Mouse (Mus musculus) CH12.LX (cell line): Measurements from ENCODE around the gene Selenos. TPM values are rescaled to one million over a fixed set of nuclear protein-coding genes. Genes with fewer than 3 reads are reported as not detected.

Experiments used
- DNase-seq: peaks from one replicate; pipeline ENCODE4 v3.0.0-alpha.2; 2013; ENCODE audit errors: extremely low read depth
- H3K27ac ChIP-seq: 2 replicates; pipeline ENCODE4 v1.5.1; 2012; ENCODE audit warnings: low read depth, mild to moderate bottlenecking, control low read depth, moderate library complexity; ENCODE audit not compliant: insufficient read depth
- H3K27me3 ChIP-seq: replicated peaks from 2 replicates; pipeline ENCODE3; 2012; ENCODE audit warnings: inconsistent platforms
- H3K36me3 ChIP-seq, 2 experiments: replicated peaks in 1 of 2; 2 replicates each; pipeline versions ENCODE3 to v1.6.1; 2012; ENCODE audit warnings: inconsistent platforms in 1 of 2, low read length in 1 of 2, mild to moderate bottlenecking in 1 of 2, mixed read lengths in 1 of 2, moderate library complexity in 1 of 2; ENCODE audit not compliant: control insufficient read depth in 1 of 2, insufficient read depth in 1 of 2
- H3K4me1 ChIP-seq, 2 experiments: 2 replicates each; pipeline ENCODE4 v1.6.1; 2012; ENCODE audit warnings: inconsistent platforms in 1 of 2, moderate library complexity in 1 of 2; ENCODE audit not compliant: insufficient read depth in 2 of 2, control insufficient read depth in 1 of 2
- H3K4me2 ChIP-seq: 2 replicates; pipeline ENCODE4 v1.6.1; 2012; ENCODE audit warnings: low read depth, mild to moderate bottlenecking, control low read depth; ENCODE audit not compliant: poor library complexity, insufficient read depth, severe bottlenecking
- H3K4me3 ChIP-seq, 3 experiments: fragments of 150-350 bp in 1 of 3; sonication (generic) in 1 of 3; replicated peaks in 1 of 3; 2 replicates each; pipeline versions ENCODE3 to v1.5.1; 2011 to 2012; ENCODE audit warnings: low read depth in 2 of 3, low read length in 2 of 3, mild to moderate bottlenecking in 2 of 3, moderate library complexity in 2 of 3, control low read depth in 1 of 3, improper control_type of control experiment in 1 of 3, inconsistent platforms in 1 of 3, mixed read lengths in 1 of 3; ENCODE audit not compliant: poor library complexity in 1 of 3
- H3K79me2 ChIP-seq: replicated peaks from 2 replicates; pipeline ENCODE4 v1.6.1; 2012; ENCODE audit warnings: mild to moderate bottlenecking, moderate library complexity; ENCODE audit not compliant: control insufficient read depth, poor library complexity, insufficient read depth, severe bottlenecking; ENCODE audit errors: extremely low read depth
- H3K9ac ChIP-seq: 2 replicates; pipeline ENCODE4 v1.6.1; 2012; ENCODE audit warnings: low read depth, mild to moderate bottlenecking, control low read depth, moderate library complexity; ENCODE audit not compliant: insufficient read depth
- H3K9me3 ChIP-seq: replicated peaks from 2 replicates; pipeline ENCODE3; 2012; ENCODE audit warnings: low read length, inconsistent platforms, mixed read lengths
- CTCF ChIP-seq, 2 experiments: IDR thresholded peaks in 1 of 2; conservative IDR thresholded peaks in 1 of 2; 2 replicates each; pipeline ENCODE4 v1.5.1; 2011 to 2012; ENCODE audit warnings: low read depth in 2 of 2, low read length in 2 of 2, improper control_type of control experiment in 1 of 2, inconsistent platforms in 1 of 2, mild to moderate bottlenecking in 1 of 2, moderate library complexity in 1 of 2
- E2F4 ChIP-seq: IDR thresholded peaks from 2 replicates; pipeline ENCODE4 v1.6.1; 2011; ENCODE audit warnings: low read depth, low read length, improper control_type of control experiment; ENCODE audit not compliant: insufficient replicate concordance
- ELF1 ChIP-seq: IDR thresholded peaks from 2 replicates; pipeline ENCODE4 v1.6.1; 2014; ENCODE audit warnings: low read depth, mild to moderate bottlenecking, inconsistent platforms, low read length, improper control_type of control experiment
- ETS1 ChIP-seq: conservative IDR thresholded peaks from 2 replicates; pipeline ENCODE4 v1.6.1; 2012; ENCODE audit warnings: low read depth, mild to moderate bottlenecking, inconsistent platforms, low read length, improper control_type of control experiment, moderate library complexity
- GABPA ChIP-seq: IDR thresholded peaks from 2 replicates; pipeline ENCODE4 v1.6.1; 2012; ENCODE audit warnings: low read depth, low read length, improper control_type of control experiment, inconsistent platforms; ENCODE audit not compliant: insufficient replicate concordance
- HCFC1 ChIP-seq: IDR thresholded peaks from 2 replicates; pipeline ENCODE4 v1.6.1; 2012; ENCODE audit warnings: low read depth, mild to moderate bottlenecking, inconsistent platforms, low read length, improper control_type of control experiment
- JUN ChIP-seq: IDR thresholded peaks from 2 replicates; pipeline ENCODE4 v1.6.1; 2011; ENCODE audit warnings: low read depth, mild to moderate bottlenecking, low read length, improper control_type of control experiment, moderate library complexity; ENCODE audit not compliant: insufficient read depth
- JUND ChIP-seq: conservative IDR thresholded peaks from 2 replicates; pipeline ENCODE4 v1.6.1; 2011; ENCODE audit warnings: low read depth, low read length, improper control_type of control experiment
- MAFK ChIP-seq: IDR thresholded peaks from 2 replicates; pipeline ENCODE4 v1.6.1; 2011; ENCODE audit warnings: low read length, improper control_type of control experiment; ENCODE audit not compliant: insufficient replicate concordance
- MAZ ChIP-seq: IDR thresholded peaks from 2 replicates; pipeline ENCODE4 v1.6.1; 2012; ENCODE audit warnings: low read depth, mild to moderate bottlenecking, inconsistent platforms, low read length, improper control_type of control experiment, moderate library complexity
- MEF2A ChIP-seq: IDR thresholded peaks from 2 replicates; pipeline ENCODE4 v1.6.1; 2014; ENCODE audit warnings: low read depth, mild to moderate bottlenecking, inconsistent platforms, low read length, improper control_type of control experiment, borderline replicate concordance
- MXI1 ChIP-seq: IDR thresholded peaks from 2 replicates; pipeline ENCODE4 v1.6.1; 2011; ENCODE audit warnings: mild to moderate bottlenecking, low read depth, low read length, improper control_type of control experiment
- NELFE ChIP-seq: IDR thresholded peaks from 2 replicates; pipeline ENCODE4 v1.6.1; 2011; ENCODE audit warnings: low read depth, low read length, improper control_type of control experiment
- NRF1 ChIP-seq: IDR thresholded peaks from 2 replicates; pipeline ENCODE4 v1.6.1; 2014; ENCODE audit warnings: low read depth, mild to moderate bottlenecking, inconsistent platforms, low read length, improper control_type of control experiment, moderate library complexity
- POLR2A ChIP-seq: IDR thresholded peaks from 2 replicates; pipeline ENCODE4 v1.6.1; 2011; ENCODE audit warnings: low read depth, mild to moderate bottlenecking, improper control_type of control experiment, low read length
- POLR2AphosphoS2 ChIP-seq: IDR thresholded peaks from 2 replicates; pipeline ENCODE4 v1.6.1; 2011; ENCODE audit warnings: low read depth, low read length, improper control_type of control experiment
- SMC3 ChIP-seq: IDR thresholded peaks from 2 replicates; pipeline ENCODE4 v1.6.1; 2011; ENCODE audit warnings: low read depth, low read length, improper control_type of control experiment
- TCF12 ChIP-seq: IDR thresholded peaks from 2 replicates; pipeline ENCODE4 v1.6.1; 2014; ENCODE audit warnings: low read depth, mild to moderate bottlenecking, inconsistent platforms, low read length, improper control_type of control experiment
- USF1 ChIP-seq: IDR thresholded peaks from 2 replicates; pipeline ENCODE4 v1.6.1; 2014; ENCODE audit warnings: low read depth, mild to moderate bottlenecking, inconsistent platforms, low read length, improper control_type of control experiment
- ZC3H11A ChIP-seq: IDR thresholded peaks from 2 replicates; pipeline ENCODE4 v1.6.1; 2012; ENCODE audit warnings: low read depth, mild to moderate bottlenecking, inconsistent platforms, low read length, improper control_type of control experiment
- ZNF384 ChIP-seq: IDR thresholded peaks from 2 replicates; pipeline ENCODE4 v1.6.1; 2012; ENCODE audit warnings: low read depth, low read length, improper control_type of control experiment, inconsistent platforms
- dilution Hi-C: fragments of 300-500 bp; cut with MboI; formaldehyde crosslinking; loops from 2 replicates; pipeline ENCODE4 v1.14.3; 2020; ENCODE audit warnings: low sequenced_read_pairs; ENCODE audit not compliant: extremely low pct_unique_long_range_greater_than_20kb, extremely low pct_ligation_motif_present
- in situ Hi-C: fragments of 300-500 bp; cut with MboI; formaldehyde crosslinking; loops from 3 replicates; pipeline ENCODE4 v1.14.3; 2019; ENCODE audit warnings: low sequenced_read_pairs, low pct_ligation_motif_present, low pct_unique_long_range_greater_than_20kb, mixed read lengths
- polyA plus RNA-seq: library from polyadenylated mRNA; unstranded; fragments of >175 nt; gene quantifications from 2 replicates; pipeline ENCODE4 v1.2.1, GENCODE M21; 2012; ENCODE audit warnings: low read depth; ENCODE audit not compliant: insufficient read length
- total RNA-seq, 2 experiments: library from RNA; depleted of rRNA; stranded (reverse); fragments of 300-350 nt in 1 of 2; fragments of >200 nt in 1 of 2; gene quantifications; 2 replicates each; pipeline ENCODE4 v1.2.3; 2012 to 2014

The Selenos gene
- total and polyA plus RNA-seq, 3 experiments, result 75.0 to 112 (median 101) TPM

- in situ Hi-C loops, result loop anchor here (25.0 kb wide), 1 partner anchor 586 kb away; no protein-coding TSS in a partner anchor
- DNase-seq, result no peak
- H3K9me3 ChIP-seq, result no peaks in the 10 kb centered on the region
- no peak overlapping the region for H3K4me3 ChIP-seq
- no peak for TF ChIP-seq MAFK
- TF ChIP-seq CTCF (conservative IDR thresholded peaks at IDR 0.05 in 1 of 2, IDR thresholded peaks at IDR 0.05 in 1 of 2; ENCODE audit: low read depth in 2 of 2, low read length in 2 of 2), result no peak
- TF ChIP-seq, all 38 proteins: peak for 0
- Histone ChIP-seq H3K9ac (no peak overlapping the region), H3K27ac (no peak overlapping the region), H3K27me3 (no peaks in the 10 kb centered on the region), H3K4me1 (peaks cover 0 to 20% of the 10 kb centered on the region in 2 experiments; a peak in 2 of 4 replicates), H3K79me2 (peaks cover 17% of the 10 kb centered on the region), H3K4me2 (no peak overlapping the region), H3K36me3 (peaks cover 40 to 65% of the 10 kb centered on the region in 2 experiments)
- dilution Hi-C loops, result no loop called here
These were observed 3.0 kb upstream of the Selenos start for GRCm38 (mm10) chr7:66076411-66076810.

DNA sequence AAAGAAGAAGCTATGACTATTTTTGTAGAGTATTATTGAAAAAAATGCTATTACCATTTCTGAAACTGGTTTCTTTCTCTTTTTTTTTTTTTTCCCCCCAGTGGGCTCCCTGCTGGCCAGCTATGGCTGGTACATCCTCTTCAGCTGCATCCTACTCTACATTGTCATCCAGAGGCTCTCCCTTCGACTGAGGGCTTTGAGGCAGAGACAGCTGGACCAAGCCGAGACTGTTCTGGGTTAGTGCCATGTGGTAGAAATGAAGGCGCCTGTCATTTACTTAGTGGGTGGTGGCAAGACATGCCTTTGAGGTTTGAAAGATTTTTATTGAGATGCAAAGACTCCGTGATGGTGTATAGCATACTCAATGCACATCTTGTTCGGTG is 773 bp downstream of the Selenos start:
- H3K4me1 ChIP-seq, result peaks cover 0 to 32% of the 10 kb centered on the region in 2 experiments; a peak in 2 of 4 replicates
- H3K79me2 ChIP-seq, result peaks cover 34% of the 10 kb centered on the region
- dilution Hi-C loops (no loop called here), in situ Hi-C loops (loop anchor here (25.0 kb wide), 1 partner anchor 582 kb away; no protein-coding TSS in a partner anchor)
- H3K9ac ChIP-seq, result peak overlapping the region; percentile 73
- H3K4me3 ChIP-seq, result peak overlapping the region; percentile 80 to 95 (median 95)
- H3K9me3 ChIP-seq, result no peaks in the 10 kb centered on the region
- peak; percentile 35 for DNase-seq
- no peaks in the 10 kb centered on the region for H3K27me3 ChIP-seq
- TF ChIP-seq GABPA (no peak), CTCF (conservative IDR thresholded peaks at IDR 0.05 in 1 of 2, IDR thresholded peaks at IDR 0.05 in 1 of 2; ENCODE audit: low read depth in 2 of 2, low read length in 2 of 2) (peak in 1 of 2 experiments; percentile 21; a peak in 1 of 4 replicates), ZNF384 (peak; percentile 83), E2F4 (no peak), USF1 (no peak), SMC3 (no peak), ELF1 (no peak)
- peak overlapping the region; percentile 96 for H3K4me2 ChIP-seq
- H3K36me3 ChIP-seq, result peaks cover 36 to 67% of the 10 kb centered on the region in 2 experiments
- H3K27ac ChIP-seq, result no peak overlapping the region

DNA sequence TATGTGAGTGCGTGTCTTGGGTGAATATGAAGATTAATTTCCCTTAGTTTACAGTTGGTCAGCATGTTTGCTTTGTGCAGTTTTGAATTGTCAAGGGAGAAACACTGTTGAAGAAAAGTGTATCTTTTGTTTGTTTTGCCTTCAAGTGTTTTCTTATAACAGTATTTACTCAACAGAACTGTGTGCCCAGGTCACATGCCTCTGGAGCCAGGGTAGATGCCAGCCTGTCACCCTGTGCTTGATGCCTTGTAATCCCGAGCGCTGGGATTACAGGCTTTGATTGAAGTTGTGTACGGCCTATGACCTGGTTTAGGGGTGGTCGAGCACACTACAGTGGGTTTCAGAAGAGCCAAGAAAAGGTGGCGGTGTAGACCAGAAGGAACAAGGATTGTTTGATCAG is 4.3 kb downstream of the Selenos start:
- Histone ChIP-seq H3K9ac (no peak overlapping the region), H3K4me2 (no peak overlapping the region)
- dilution Hi-C loops, result no loop called here

More for the DNA sequence above, 4.3 kb downstream of the Selenos start:
- no peak for DNase-seq
- peaks cover 37% of the 10 kb centered on the region for H3K79me2 ChIP-seq
- TF ChIP-seq POLR2A, result no peak
- no peak for TF ChIP-seq E2F4
- TF ChIP-seq MXI1, result no peak
- no peak for TF ChIP-seq JUN
- no peak for TF ChIP-seq ETS1
- TF ChIP-seq MEF2A, result no peak
- no peak for TF ChIP-seq ZC3H11A
- TF ChIP-seq TCF12, result no peak
- TF ChIP-seq MAZ, result no peak
- TF ChIP-seq JUND, result no peak
- TF ChIP-seq HCFC1, result no peak
- TF ChIP-seq NELFE, result no peak
- no peak for TF ChIP-seq GABPA
- no peak for TF ChIP-seq NRF1
- TF ChIP-seq POLR2AphosphoS2, result no peak
- H3K4me1 ChIP-seq, result peaks cover 0 to 31% of the 10 kb centered on the region in 2 experiments; a peak in 2 of 4 replicates
- H3K9me3 ChIP-seq, result no peaks in the 10 kb centered on the region
- no peaks in the 10 kb centered on the region for H3K27me3 ChIP-seq
- in situ Hi-C loops, result loop anchor here (25.0 kb wide), 1 partner anchor 579 kb away; no protein-coding TSS in a partner anchor
- no peak overlapping the region for H3K27ac ChIP-seq
- no peak overlapping the region for H3K4me3 ChIP-seq
- peaks cover 59 to 75% of the 10 kb centered on the region in 2 experiments for H3K36me3 ChIP-seq
